Mouse (Mus musculus) intestine, postnatal 0 days (tissue): ENCODE data around the gene Nrp2. TPM values are rescaled to one million over a fixed set of nuclear protein-coding genes. Genes with fewer than 3 reads are reported as not detected.

ENCODE experiments used
- ATAC-seq: fragments of 200-750 bp; cut with Nextera tagmentation; 2 replicates; pipeline ENCODE4 v1.8.0; 2017; ENCODE audit warnings: mild to moderate bottlenecking, moderate TSS enrichment, moderate library complexity
- H3K27ac ChIP-seq: fragments of 300-500 bp; sonication (generic); 2 replicates; pipeline ENCODE4 v1.5.1; 2014; ENCODE audit warnings: mild to moderate bottlenecking, low read depth, low read length, moderate library complexity
- H3K27me3 ChIP-seq: fragments of 300-500 bp; sonication (generic); replicated peaks from 2 replicates; pipeline ENCODE4 v1.6.1; 2014; ENCODE audit warnings: low read length, mixed read lengths; ENCODE audit not compliant: control insufficient read depth, insufficient read depth
- H3K36me3 ChIP-seq: fragments of 300-500 bp; sonication (generic); 2 replicates; pipeline ENCODE4 v1.6.1; 2014; ENCODE audit warnings: mild to moderate bottlenecking, moderate library complexity; ENCODE audit not compliant: control insufficient read depth, insufficient read depth
- H3K4me1 ChIP-seq: fragments of 300-500 bp; sonication (generic); replicated peaks from 2 replicates; pipeline ENCODE4 v1.6.1; 2014; ENCODE audit warnings: antibody characterized with exemption, low read length, mixed read lengths; ENCODE audit not compliant: control insufficient read depth, insufficient read depth
- H3K4me2 ChIP-seq: fragments of 300-500 bp; sonication (generic); replicated peaks from 2 replicates; pipeline ENCODE4 v1.6.1; 2014; ENCODE audit warnings: low read depth, mild to moderate bottlenecking, moderate library complexity
- H3K4me3 ChIP-seq: fragments of 300-500 bp; sonication (generic); 2 replicates; pipeline ENCODE4 v1.5.1; 2014; ENCODE audit warnings: low read depth, low read length
- H3K9ac ChIP-seq: fragments of 300-500 bp; sonication (generic); 2 replicates; pipeline ENCODE4 v1.6.1; 2014; ENCODE audit warnings: mild to moderate bottlenecking, low read depth, low read length
- H3K9me3 ChIP-seq: fragments of 300-500 bp; sonication (generic); 2 replicates; pipeline ENCODE4 v1.6.1; 2016; ENCODE audit warnings: mixed run types; ENCODE audit not compliant: control insufficient read depth
- CTCF ChIP-seq: sonication (generic); IDR thresholded peaks from 2 replicates; pipeline ENCODE4 v1.5.1; 2016; ENCODE audit warnings: low read depth, mild to moderate bottlenecking, control low read depth, antibody characterized with exemption, moderate library complexity
- WGBS: fragments of 180-500 bp; shearing (Covaris S2); extraction: QIAGEN DNeasy Blood & Tissue Kit; methylation state at CpG from one replicate; pipeline ENCODE4 v1.1.7; 2014; 5-methylcytosine and 5-hydroxymethylcytosine counted together
- polyA plus RNA-seq: library from polyadenylated mRNA; unstranded; fragments of >200 nt; fragmentation: Nextera tagmentation; extraction: Ambion mirVana; gene quantifications from 2 replicates; pipeline ENCODE4 v1.2.1, GENCODE M21; 2015

The Nrp2 gene
- polyA plus RNA-seq, 1 experiment from 2014 or later = 11.7 TPM

DNA sequence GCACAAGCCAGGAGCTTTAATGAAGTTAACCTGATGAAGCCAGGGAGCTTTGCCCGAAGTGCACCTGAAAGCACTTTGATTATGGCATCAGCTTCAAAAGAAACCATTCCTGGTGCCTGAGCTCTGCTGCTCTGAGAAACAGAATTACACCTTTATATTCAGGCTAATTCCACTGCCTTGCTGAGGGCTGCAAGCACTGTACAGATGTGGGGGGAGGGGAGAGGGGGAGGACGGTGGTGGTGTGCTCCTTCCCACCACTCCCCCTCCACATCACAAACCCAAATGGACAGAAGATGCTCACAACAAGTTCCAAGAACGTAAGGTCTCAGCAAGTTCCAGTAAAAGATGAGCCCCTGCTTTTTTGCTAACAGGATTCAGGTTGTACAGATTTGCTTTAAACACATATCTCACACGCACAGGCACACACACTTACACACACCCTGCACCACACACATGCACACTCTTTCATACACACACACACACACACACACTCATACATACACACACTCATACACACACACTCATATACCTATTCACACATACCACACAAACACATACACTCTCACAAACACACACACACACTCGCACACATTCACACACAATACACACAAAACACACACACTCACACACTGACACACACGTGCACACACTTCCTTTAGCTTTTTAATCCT lies 6.6 kb upstream of the Nrp2 start:
- peaks cover 5% of the 10 kb centered on the region; the same call in 1 of the 2 replicates for H3K4me1 ChIP-seq
- H3K27ac ChIP-seq = no peak overlapping the region
- no peak for TF ChIP-seq CTCF
- peak overlapping the region; percentile 10; the same call in 1 of the 2 replicates for H3K4me2 ChIP-seq
- no peaks in the 10 kb centered on the region for H3K36me3 ChIP-seq
- H3K9me3 ChIP-seq = no peaks in the 10 kb centered on the region
- no peak overlapping the region for H3K9ac ChIP-seq
- WGBS = 52% methylated on average over 6 of the region's 6 CpGs
- no peak for ATAC-seq
- H3K27me3 ChIP-seq = no peaks in the 10 kb centered on the region; the same call in 1 of the 2 replicates
- no peak overlapping the region for H3K4me3 ChIP-seq

- peak overlapping the region; percentile 10; the same call in 1 of the 2 replicates for H3K4me2 ChIP-seq
- ATAC-seq = no peak
These were observed 6.1 kb upstream of the Nrp2 start for GRCm38 (mm10) chr1:62696983-62697341.

GRCm38 (mm10) chr1:62697353-62697752 lies 5.7 kb upstream of the Nrp2 start:
- no peak overlapping the region for H3K27ac ChIP-seq
- H3K36me3 ChIP-seq = no peaks in the 10 kb centered on the region
- 0 out of 2 replicates have a peak overlapping the region, but pooled peaks have one; percentile 10 for H3K4me2 ChIP-seq
- WGBS = 62% methylated on average over 3 of the region's 3 CpGs
- no peaks in the 10 kb centered on the region for H3K9me3 ChIP-seq
- H3K27me3 ChIP-seq = no peaks in the 10 kb centered on the region; the same call in 1 of the 2 replicates
- no peak overlapping the region for H3K4me3 ChIP-seq
- H3K9ac ChIP-seq = no peak overlapping the region
- no peak for TF ChIP-seq CTCF
- ATAC-seq = no peak
- peaks cover 5% of the 10 kb centered on the region; the same call in 1 of the 2 replicates for H3K4me1 ChIP-seq

More at GRCm38 (mm10) chr1:62696983-62697341, 6.1 kb upstream of the Nrp2 start:
- H3K36me3 ChIP-seq = no peaks in the 10 kb centered on the region
- no peak overlapping the region for H3K9ac ChIP-seq
- peaks cover 5% of the 10 kb centered on the region; the same call in 1 of the 2 replicates for H3K4me1 ChIP-seq
- H3K9me3 ChIP-seq = no peaks in the 10 kb centered on the region
- peak; percentile 88 for TF ChIP-seq CTCF
- H3K27me3 ChIP-seq = no peaks in the 10 kb centered on the region; the same call in 1 of the 2 replicates
- 15% methylated on average over 9 of the region's 9 CpGs for WGBS
- no peak overlapping the region for H3K4me3 ChIP-seq
- no peak overlapping the region for H3K27ac ChIP-seq

GRCm38 (mm10) chr1:62699801-62700200 lies 3.3 kb upstream of the Nrp2 start:
- H3K4me3 ChIP-seq = no peak overlapping the region
- 38% methylated on average over 4 of the region's 4 CpGs for WGBS
- no peaks in the 10 kb centered on the region for H3K36me3 ChIP-seq
- H3K27ac ChIP-seq = no peak overlapping the region
- TF ChIP-seq CTCF = no peak
- H3K4me2 ChIP-seq = no peak overlapping the region
- peaks cover 3% of the 10 kb centered on the region; the same call in 1 of the 2 replicates for H3K27me3 ChIP-seq
- no peak overlapping the region for H3K9ac ChIP-seq
- no peaks in the 10 kb centered on the region for H3K9me3 ChIP-seq
- ATAC-seq = no peak
- peaks cover 5% of the 10 kb centered on the region; the same call in 1 of the 2 replicates for H3K4me1 ChIP-seq

GRCm38 (mm10) chr1:62701065-62701921 lies 1.8 kb upstream of the Nrp2 start:
- TF ChIP-seq CTCF = peak; percentile 87
- Histone ChIP-seq H3K27me3 (peaks cover 8% of the 10 kb centered on the region; the same call in 1 of the 2 replicates), H3K4me1 (peaks cover 5% of the 10 kb centered on the region; the same call in 1 of the 2 replicates), H3K36me3 (no peaks in the 10 kb centered on the region), H3K9me3 (no peaks in the 10 kb centered on the region), H3K9ac (no peak overlapping the region), H3K4me3 (no peak overlapping the region), H3K27ac (no peak overlapping the region), H3K4me2 (no peak overlapping the region)
- peak; percentile 64 for ATAC-seq
- 27% methylated on average over 10 of the region's 10 CpGs for WGBS

DNA sequence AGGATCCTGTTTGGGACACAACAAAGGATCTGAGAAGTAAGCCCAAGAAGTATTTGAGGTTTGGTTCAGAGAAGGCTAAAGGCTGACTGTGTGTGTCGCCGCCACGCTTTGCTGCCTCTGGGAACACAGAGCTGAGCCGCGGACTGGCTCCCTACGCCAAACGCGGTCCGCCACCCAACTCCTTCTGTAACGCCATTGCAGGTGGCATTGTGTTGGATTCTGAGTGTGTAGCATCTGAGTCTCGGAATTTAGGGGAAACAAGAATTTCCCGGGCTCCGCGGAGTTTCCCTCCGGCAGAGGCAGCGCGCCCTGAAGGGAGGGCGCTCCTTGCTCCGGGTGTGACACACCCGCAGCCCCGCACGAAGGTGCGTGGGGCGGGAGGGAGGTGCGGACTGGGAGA lies 342 bp upstream of the Nrp2 start:
- Histone ChIP-seq H3K36me3 (no peaks in the 10 kb centered on the region), H3K9ac (peak overlapping the region; percentile 58), H3K4me1 (peaks cover 8% of the 10 kb centered on the region; the same call in 1 of the 2 replicates), H3K27me3 (peaks cover 8% of the 10 kb centered on the region; the same call in 1 of the 2 replicates), H3K4me2 (peak overlapping the region; percentile 100), H3K4me3 (peak overlapping the region; percentile 72), H3K9me3 (no peaks in the 10 kb centered on the region), H3K27ac (peak overlapping the region; percentile 70)
- ATAC-seq = no peak
- under 1% methylated on average over 25 of the region's 25 CpGs for WGBS
- 0 out of 2 replicates have a peak, but pooled peaks have one; percentile 1 for TF ChIP-seq CTCF
